Mouse (Mus musculus): Measurements from ENCODE around the gene Eps15.

DNA sequence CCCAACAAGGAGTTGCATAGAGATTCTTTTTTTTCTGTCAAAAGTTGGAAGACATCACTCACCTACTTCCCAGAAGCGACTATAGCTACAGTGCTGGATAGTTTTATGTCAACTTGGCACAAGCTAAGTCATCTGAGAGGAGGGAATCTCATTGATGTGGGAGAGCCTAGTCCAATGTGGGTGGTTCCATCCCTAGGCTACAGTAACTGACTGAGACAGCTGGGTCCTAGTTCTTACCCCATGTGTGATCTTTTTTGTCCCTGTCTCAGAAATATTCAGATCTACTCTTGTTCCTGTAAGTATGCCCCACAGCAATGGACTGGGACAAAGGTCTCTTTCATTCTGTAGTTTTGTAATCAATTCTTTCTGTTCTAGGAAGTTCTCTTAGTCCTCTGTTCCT is 137.9 kb downstream of the Eps15 start:
- TF ChIP-seq CTCF (IDR thresholded peaks at IDR 0.05; ENCODE audit: low read depth): no peak
- no peak for TF ChIP-seq EP300 (IDR thresholded peaks at IDR 0.05; ENCODE audit: low read depth)

All from liver, postnatal 0 days (tissue).